Mouse (Mus musculus) megakaryocyte, embryonic 14.5 days (primary cell): ENCODE data around the gene Myom3. TPM values are rescaled to one million over a fixed set of nuclear protein-coding genes. Genes with fewer than 3 reads are reported as not detected.
A peak's percentile ranks its signal among the peaks of the same experiment; 100 is the strongest.
"Not testable (repeated sequence)": the region's sequence is repeated elsewhere in the genome, so short reads cannot be mapped to it uniquely, and the experiment has no call there.

Source experiments
- H3K27me3 ChIP-seq: replicated peaks from 2 replicates; pipeline ENCODE3; 2012; ENCODE audit warnings: inconsistent platforms
- H3K36me3 ChIP-seq: replicated peaks from 2 replicates; pipeline ENCODE3; 2012; ENCODE audit warnings: low read length, inconsistent platforms, mixed read lengths
- H3K4me1 ChIP-seq: 2 replicates; pipeline ENCODE4 v1.6.1; 2012; ENCODE audit warnings: inconsistent platforms
- H3K4me3 ChIP-seq: replicated peaks from 2 replicates; pipeline ENCODE3; 2012; ENCODE audit warnings: moderate library complexity, mild to moderate bottlenecking, inconsistent platforms
- H3K9me3 ChIP-seq: 2 replicates; pipeline ENCODE4 v1.6.1; 2012; ENCODE audit warnings: inconsistent platforms
- FLI1 ChIP-seq: IDR thresholded peaks from 2 replicates; pipeline ENCODE4 v1.6.1; 2012; ENCODE audit warnings: low read length, inconsistent platforms, mixed read lengths
- GATA1 ChIP-seq: IDR thresholded peaks from 3 replicates; pipeline ENCODE4 v1.6.1; 2012; ENCODE audit warnings: mixed read lengths, low read length, inconsistent platforms, borderline replicate concordance
- polyA plus RNA-seq: library from polyadenylated mRNA; stranded (reverse); fragments of >175 nt; gene quantifications from 2 replicates; pipeline ENCODE4 v1.2.3, GENCODE M21; 2012; ENCODE audit warnings: low replicate concordance; ENCODE audit not compliant: insufficient read depth

Gene Myom3
- polyA plus RNA-seq, result not detected in 2 replicates

DNA sequence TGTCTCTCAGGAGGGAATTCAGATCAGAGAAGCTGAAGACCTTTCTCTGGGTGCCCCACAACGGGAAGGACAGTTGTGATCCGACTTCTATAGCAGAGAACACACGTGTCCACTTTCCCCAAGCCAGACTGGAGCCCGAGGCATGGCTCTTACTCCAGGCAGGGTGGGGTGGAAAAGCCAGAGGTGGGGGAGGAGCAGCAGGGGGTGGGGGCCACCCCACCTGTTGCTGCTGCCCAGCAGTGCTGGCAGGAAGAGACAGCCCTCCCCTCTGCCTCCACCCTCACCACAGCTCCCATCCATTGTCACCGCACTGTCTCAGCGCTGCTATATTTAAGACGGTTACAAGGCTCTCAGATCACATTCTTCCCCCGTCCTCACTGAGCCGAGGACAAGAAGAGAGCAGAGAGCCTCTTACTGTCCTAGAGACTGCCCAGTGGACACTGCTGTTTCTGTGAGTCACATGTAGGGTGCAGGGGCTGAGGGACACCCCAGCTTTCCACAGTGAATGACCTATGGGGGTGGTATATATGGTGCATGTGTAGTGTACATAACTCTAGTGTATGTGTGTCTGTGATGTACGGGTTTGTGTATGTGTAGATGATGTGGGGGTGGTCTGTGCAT, at the start of gene Myom3:
Myom3 (plus strand) TSS at position 360 of the 621 bp plus-strand sequence.
- Histone ChIP-seq H3K27me3 (peaks cover 58% of the 10 kb centered on the region), H3K4me1 (peaks cover 31% of the 10 kb centered on the region)
- TF ChIP-seq FLI1 (no peak), GATA1 (no peak)

DNA sequence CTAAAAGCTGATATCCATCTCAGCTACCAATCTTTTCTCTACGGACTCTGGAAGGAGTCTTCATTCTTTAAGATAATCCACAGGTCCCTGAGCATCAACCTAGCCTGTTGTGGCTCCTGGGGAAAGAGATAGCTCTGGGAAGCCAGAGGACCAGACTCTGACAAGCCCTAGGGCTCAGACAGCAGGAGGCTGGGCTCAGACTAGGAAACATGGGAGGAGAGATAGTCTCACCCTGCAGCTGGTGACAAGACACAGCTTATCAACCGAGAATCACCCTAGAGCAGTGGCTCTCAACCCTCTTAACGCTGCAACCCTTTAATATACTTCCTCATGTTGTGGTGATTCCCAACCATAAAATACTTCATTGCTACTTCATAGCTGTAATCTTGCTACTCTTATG, 49.1 kb upstream of the Myom3 start:
- no peak for TF ChIP-seq GATA1
- no peak for TF ChIP-seq FLI1
- peaks cover 12% of the 10 kb centered on the region for H3K4me1 ChIP-seq
- H3K27me3 ChIP-seq, result peaks cover 37% of the 10 kb centered on the region
- peaks cover 10% of the 10 kb centered on the region for H3K9me3 ChIP-seq
- no peak overlapping the region for H3K4me3 ChIP-seq
- no peaks in the 10 kb centered on the region for H3K36me3 ChIP-seq

More for the DNA sequence above, at the start of gene Myom3:
- no peak within 1 kb of the TSS for H3K4me3 ChIP-seq
- peaks cover 6% of the 10 kb centered on the region for H3K9me3 ChIP-seq
- no peaks in the 10 kb centered on the region for H3K36me3 ChIP-seq

DNA sequence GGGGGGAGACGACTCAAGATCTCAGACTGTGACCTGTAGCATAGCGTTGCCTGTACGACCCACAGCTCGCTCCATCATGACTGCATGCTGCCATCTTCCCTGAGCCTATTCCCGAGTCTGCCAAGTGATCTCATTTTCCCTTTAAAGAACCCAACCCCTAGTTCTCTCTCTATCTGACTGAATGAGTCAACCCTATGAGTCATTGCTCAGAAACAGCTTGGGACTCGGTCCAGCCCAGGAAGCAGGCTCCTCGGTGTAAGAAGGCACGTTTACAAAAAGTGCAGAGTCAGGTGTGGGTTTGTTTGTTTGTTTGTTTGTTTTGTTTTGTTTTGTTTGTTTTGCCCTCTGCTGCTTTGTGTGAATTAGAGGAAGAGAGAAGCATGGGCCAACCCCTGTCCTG, 44.7 kb upstream of the Myom3 start:
- no peaks in the 10 kb centered on the region for H3K36me3 ChIP-seq
- H3K9me3 ChIP-seq, result peaks cover 32% of the 10 kb centered on the region
- H3K4me1 ChIP-seq, result peaks cover 5% of the 10 kb centered on the region
- H3K4me3 ChIP-seq, result no peak overlapping the region
- H3K27me3 ChIP-seq, result peaks cover 18% of the 10 kb centered on the region
- TF ChIP-seq FLI1, result no peak
- no peak for TF ChIP-seq GATA1

DNA sequence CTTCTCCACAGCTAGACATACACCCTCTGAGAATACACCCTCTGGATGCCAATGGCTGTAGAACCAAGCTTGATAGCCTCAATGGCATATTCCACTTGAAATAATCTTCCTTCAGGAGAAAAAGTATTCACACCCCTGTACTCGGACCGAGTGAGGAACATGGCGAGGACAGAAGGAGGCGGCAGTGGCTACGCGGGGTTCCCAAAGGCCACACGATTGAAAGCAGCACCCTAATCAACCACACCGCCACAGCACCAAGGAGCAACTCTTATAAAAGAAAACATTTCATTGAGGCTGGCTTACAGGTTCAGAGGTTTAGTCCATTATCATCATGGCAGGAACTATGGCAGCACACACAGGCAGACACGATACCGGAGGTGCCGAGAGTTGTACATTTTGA, 43.1 kb upstream of the Myom3 start:
- H3K27me3 ChIP-seq, result peaks cover 18% of the 10 kb centered on the region
- peaks cover 49% of the 10 kb centered on the region for H3K9me3 ChIP-seq
- H3K36me3 ChIP-seq, H3K4me3 ChIP-seq, H3K4me1 ChIP-seq: not testable (repeated sequence)

DNA sequence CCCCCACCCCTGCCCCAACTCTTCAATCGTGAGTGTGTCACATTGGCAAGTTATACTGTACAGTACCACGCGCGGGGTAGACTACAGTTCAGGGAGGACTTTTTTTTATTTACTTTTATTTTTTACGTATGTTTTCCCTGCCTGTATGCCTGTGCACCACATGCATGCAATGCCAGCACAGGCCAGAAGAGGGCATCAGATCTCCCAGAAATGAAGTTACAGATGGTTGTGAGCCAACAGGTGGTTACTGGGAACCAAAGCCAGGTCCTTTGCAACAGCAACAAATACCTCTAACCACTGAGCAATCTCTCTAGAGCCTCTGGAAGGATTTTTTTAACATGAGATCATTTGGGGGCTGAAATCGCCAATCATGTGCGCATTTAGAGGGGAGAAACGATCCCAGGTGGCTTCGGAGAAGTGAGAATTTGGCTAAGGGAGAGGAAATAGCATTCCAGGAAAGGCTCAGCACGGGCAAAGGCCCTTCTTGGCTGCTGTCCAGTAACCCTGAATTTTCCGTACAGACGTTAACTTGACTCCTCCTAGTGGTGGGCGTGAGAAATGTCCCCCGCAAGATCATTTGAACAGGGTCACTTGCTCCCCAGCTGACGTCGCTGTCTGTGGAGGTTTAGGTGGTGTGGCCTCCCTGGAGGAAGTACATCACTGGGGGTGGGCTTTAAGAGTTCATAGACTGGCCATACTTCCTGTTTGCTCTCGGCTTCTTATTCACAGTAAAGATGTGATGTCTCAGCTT, 36.8 kb upstream of the Myom3 start:
- H3K36me3 ChIP-seq, result no peaks in the 10 kb centered on the region
- peaks cover 59% of the 10 kb centered on the region for H3K9me3 ChIP-seq
- TF ChIP-seq GATA1, result no peak
- no peak for TF ChIP-seq FLI1
- H3K4me1 ChIP-seq, result no peaks in the 10 kb centered on the region
- peaks cover 14% of the 10 kb centered on the region for H3K27me3 ChIP-seq
- no peak overlapping the region for H3K4me3 ChIP-seq

DNA sequence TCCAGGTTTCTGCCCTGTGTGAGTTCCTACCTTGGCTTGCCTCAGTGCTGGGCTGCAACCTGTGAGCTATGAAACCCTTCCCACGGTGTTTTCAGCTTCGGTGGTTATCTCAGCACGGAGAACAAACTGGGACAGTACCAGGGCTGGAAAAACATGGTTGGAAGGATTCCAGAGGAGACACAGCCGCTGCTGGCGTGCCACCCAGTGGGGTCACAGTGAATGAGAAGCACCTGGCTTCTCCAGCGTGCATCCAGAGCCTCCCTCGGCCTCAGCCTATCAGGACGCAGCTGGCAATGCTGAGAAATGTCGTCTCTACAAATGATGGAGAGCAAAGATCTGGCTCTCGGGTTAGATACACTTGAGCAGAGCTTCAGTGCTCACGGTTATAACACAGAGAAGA, 33.1 kb upstream of the Myom3 start:
- H3K36me3 ChIP-seq, result no peaks in the 10 kb centered on the region
- 0 out of 2 replicates have a peak, but pooled peaks cover 4% of the 10 kb centered on the region for H3K4me1 ChIP-seq
- TF ChIP-seq GATA1 (no peak), FLI1 (no peak)
- H3K9me3 ChIP-seq, result peaks cover 34% of the 10 kb centered on the region
- H3K4me3 ChIP-seq, result no peak overlapping the region
- peaks cover 47% of the 10 kb centered on the region for H3K27me3 ChIP-seq

DNA sequence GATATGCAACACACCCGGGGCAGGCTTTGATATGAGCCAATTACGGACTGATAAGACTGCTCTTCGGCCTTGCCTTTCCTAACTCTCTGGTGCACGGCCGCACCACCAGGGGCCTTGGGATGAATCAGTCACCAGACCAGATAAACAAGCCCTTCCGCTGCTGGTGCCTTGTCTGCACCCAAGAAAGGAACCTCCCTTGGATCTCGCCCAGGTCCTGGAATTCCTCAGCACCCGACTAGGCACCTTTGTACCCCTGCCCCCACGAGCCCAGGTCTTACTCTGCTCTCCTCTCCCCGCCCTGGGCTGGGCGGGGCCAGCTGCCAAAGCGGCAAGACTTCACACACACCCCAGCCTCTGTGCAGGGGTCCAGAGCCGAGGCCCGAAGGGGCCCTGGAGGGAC, 31.7 kb upstream of the Myom3 start, which contains the start of gene Il22ra1:
Il22ra1 (plus strand) TSS at position 356 of the 400 bp plus-strand sequence.
- Histone ChIP-seq H3K36me3 (no peaks in the 10 kb centered on the region), H3K4me1 (0 out of 2 replicates have a peak, but pooled peaks cover 4% of the 10 kb centered on the region), H3K4me3 (peak within 1 kb of the TSS; percentile 25), H3K9me3 (peaks cover 21% of the 10 kb centered on the region), H3K27me3 (peaks cover 47% of the 10 kb centered on the region)
- TF ChIP-seq GATA1, result no peak
- no peak for TF ChIP-seq FLI1

DNA sequence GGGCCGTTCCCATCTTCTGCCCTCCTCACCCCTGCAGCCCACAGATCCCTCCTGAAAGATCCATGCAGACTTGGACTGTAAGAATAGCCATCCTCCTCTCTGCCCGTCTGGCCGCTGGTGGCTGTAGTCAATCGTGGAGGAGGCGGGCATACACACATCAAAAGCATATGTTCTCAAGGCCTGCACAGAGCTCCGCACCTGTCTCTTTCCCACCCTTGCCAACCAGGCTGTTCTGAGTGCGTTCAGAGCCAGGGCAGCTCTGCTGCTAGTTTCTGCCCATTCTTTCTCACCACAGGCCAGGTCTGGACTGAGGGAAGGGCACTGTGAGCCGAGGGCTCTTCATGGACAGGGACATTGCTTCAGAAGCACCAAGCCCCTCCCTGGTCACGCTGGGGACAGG, 29.3 kb upstream of the Myom3 start:
- TF ChIP-seq FLI1, result no peak
- TF ChIP-seq GATA1, result no peak
- Histone ChIP-seq H3K9me3 (peaks cover 21% of the 10 kb centered on the region), H3K4me1 (0 out of 2 replicates have a peak, but pooled peaks cover 4% of the 10 kb centered on the region), H3K27me3 (peaks cover 48% of the 10 kb centered on the region), H3K4me3 (no peak overlapping the region), H3K36me3 (no peaks in the 10 kb centered on the region)

DNA sequence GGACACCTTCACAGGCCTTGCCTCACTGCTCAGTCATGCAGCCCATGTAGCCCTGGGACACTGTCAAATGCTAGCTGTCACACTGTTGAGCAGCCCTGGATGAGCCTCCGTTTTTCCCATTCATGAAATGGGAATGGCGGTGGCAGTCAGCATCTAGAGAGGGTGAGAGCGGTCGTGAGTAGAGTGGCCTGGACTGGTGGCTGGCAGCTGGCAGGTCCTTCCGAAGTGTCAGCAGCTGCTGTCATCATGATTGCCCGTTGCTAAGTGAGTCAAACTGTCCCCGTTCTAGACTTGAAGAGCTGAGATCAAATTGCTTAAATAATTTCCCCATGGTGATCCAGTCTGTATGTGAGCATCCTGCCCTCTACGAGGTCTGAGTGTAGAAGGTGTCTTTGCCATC, 28.6 kb upstream of the Myom3 start:
- Histone ChIP-seq H3K9me3 (peaks cover 23% of the 10 kb centered on the region), H3K4me3 (no peak overlapping the region), H3K4me1 (0 out of 2 replicates have a peak, but pooled peaks cover 4% of the 10 kb centered on the region), H3K36me3 (no peaks in the 10 kb centered on the region), H3K27me3 (peaks cover 45% of the 10 kb centered on the region)
- TF ChIP-seq GATA1 (no peak), FLI1 (no peak)

DNA sequence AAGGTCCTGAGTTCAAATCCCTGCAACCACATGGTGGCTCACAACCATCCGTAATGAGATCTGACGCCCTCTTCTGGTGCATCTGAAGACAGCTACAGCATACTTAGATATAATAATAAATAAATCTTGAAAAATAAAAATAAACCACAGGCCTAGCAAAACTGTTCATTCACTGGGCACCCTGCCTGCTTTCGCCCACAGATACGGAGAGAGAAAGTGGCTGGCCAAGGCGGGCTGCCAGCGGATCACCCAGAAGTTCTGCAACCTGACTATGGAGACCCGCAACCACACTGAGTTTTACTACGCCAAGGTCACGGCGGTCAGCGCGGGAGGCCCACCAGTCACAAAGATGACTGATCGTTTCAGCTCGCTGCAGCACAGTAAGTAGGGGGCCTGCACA, 25.6 kb upstream of the Myom3 start:
- Histone ChIP-seq H3K4me3 (no peak overlapping the region), H3K9me3 (peaks cover 23% of the 10 kb centered on the region)
- no peak for TF ChIP-seq GATA1

More for the DNA sequence above, 25.6 kb upstream of the Myom3 start:
- Histone ChIP-seq H3K27me3 (peaks cover 42% of the 10 kb centered on the region), H3K4me1 (no peaks in the 10 kb centered on the region), H3K36me3 (no peaks in the 10 kb centered on the region)
